Mouse (Mus musculus) ES-Bruce4 (cell line): ENCODE measurements at regions not wholly inside any gene's neighbourhood (a gene's known extent, or its start where the extent isn't known, plus 50 kb on each side); places are given as distances from the start of the nearest gene placed in this dataset.
"Not testable (repeated sequence)": the region's sequence is repeated elsewhere in the genome, so short reads cannot be mapped to it uniquely, and the experiment has no call there.

Source experiments
- H3K27ac ChIP-seq: 2 replicates; pipeline ENCODE4 v1.5.1; 2012; ENCODE audit warnings: low read length, inconsistent platforms; ENCODE audit not compliant: insufficient read depth
- H3K27me3 ChIP-seq: 2 replicates; pipeline ENCODE4 v1.6.1; 2012; ENCODE audit warnings: mild to moderate bottlenecking, low read length, inconsistent platforms; ENCODE audit not compliant: control insufficient read depth, poor library complexity, insufficient read depth, severe bottlenecking
- H3K36me3 ChIP-seq: 2 replicates; pipeline ENCODE4 v1.6.1; 2012; ENCODE audit warnings: inconsistent platforms, mild to moderate bottlenecking, low read length, moderate library complexity; ENCODE audit not compliant: control insufficient read depth, poor library complexity, insufficient read depth, severe bottlenecking
- H3K4me1 ChIP-seq: one replicate; pipeline ENCODE4 v1.8.1; 2011; ENCODE audit warnings: low read length; ENCODE audit not compliant: control insufficient read depth, insufficient read depth
- H3K4me3 ChIP-seq: 2 replicates; pipeline ENCODE4 v1.5.1; 2011; ENCODE audit warnings: low read depth, mild to moderate bottlenecking, low read length
- H3K9ac ChIP-seq: 2 replicates; pipeline ENCODE4 v1.6.1; 2012; ENCODE audit warnings: low read depth, mild to moderate bottlenecking, inconsistent platforms; ENCODE audit not compliant: poor library complexity, severe bottlenecking
- H3K9me3 ChIP-seq: replicated peaks from 2 replicates; pipeline ENCODE4 v1.6.1; 2012; ENCODE audit warnings: mild to moderate bottlenecking, low read length, inconsistent platforms; ENCODE audit not compliant: control insufficient read depth, poor library complexity, insufficient read depth, severe bottlenecking
- CTCF ChIP-seq: IDR thresholded peaks from one replicate; pipeline ENCODE4 v1.8.1; 2011; ENCODE audit warnings: low read depth, low read length
- EP300 ChIP-seq: IDR thresholded peaks from 2 replicates; pipeline ENCODE4 v1.6.1; 2011; ENCODE audit warnings: low read depth, low read length; ENCODE audit not compliant: insufficient read depth
- POLR2A ChIP-seq: IDR thresholded peaks from one replicate; pipeline ENCODE4 v1.8.1; 2011; ENCODE audit warnings: low read length; ENCODE audit not compliant: insufficient read depth

- H3K4me1 ChIP-seq: no peaks in the 10 kb centered on the region
- no peak overlapping the region for H3K27ac ChIP-seq
- H3K4me3 ChIP-seq: no peak overlapping the region
- H3K9me3 ChIP-seq: no peaks in the 10 kb centered on the region
- no peaks in the 10 kb centered on the region for H3K36me3 ChIP-seq
- no peaks in the 10 kb centered on the region for H3K27me3 ChIP-seq
- no peak overlapping the region for H3K9ac ChIP-seq
- no peak for TF ChIP-seq EP300
- TF ChIP-seq POLR2A: no peak
- TF ChIP-seq CTCF: no peak
Observed at GRCm38 (mm10) chr12:64137997-64138396, 336.5 kb downstream of the Fscb start.

- H3K27ac ChIP-seq: no peak overlapping the region
Observed at GRCm38 (mm10) chr12:64116438-64116837, 358.1 kb downstream of the Fscb start.

GRCm38 (mm10) chr12:64114476-64114875 lies 360.0 kb downstream of the Fscb start:
- no peak overlapping the region for H3K4me3 ChIP-seq
- H3K9ac ChIP-seq: no peak overlapping the region
- H3K9me3 ChIP-seq: no peaks in the 10 kb centered on the region
- no peak overlapping the region for H3K27ac ChIP-seq
- H3K36me3 ChIP-seq: no peaks in the 10 kb centered on the region
- TF ChIP-seq EP300 (no peak), POLR2A (no peak), CTCF (no peak)
- no peaks in the 10 kb centered on the region for H3K27me3 ChIP-seq
- no peaks in the 10 kb centered on the region for H3K4me1 ChIP-seq

More at GRCm38 (mm10) chr12:64116438-64116837, 358.1 kb downstream of the Fscb start:
- Histone ChIP-seq H3K36me3 (no peaks in the 10 kb centered on the region), H3K4me1 (no peaks in the 10 kb centered on the region), H3K27me3 (no peaks in the 10 kb centered on the region), H3K9ac (no peak overlapping the region), H3K9me3 (no peaks in the 10 kb centered on the region), H3K4me3 (no peak overlapping the region)
- no peak for TF ChIP-seq CTCF
- no peak for TF ChIP-seq POLR2A
- TF ChIP-seq EP300: no peak

- no peak overlapping the region for H3K9ac ChIP-seq
- H3K27me3 ChIP-seq: no peaks in the 10 kb centered on the region
- H3K9me3 ChIP-seq: no peaks in the 10 kb centered on the region
- no peak overlapping the region for H3K27ac ChIP-seq
- no peak for TF ChIP-seq POLR2A
- H3K4me1 ChIP-seq: no peaks in the 10 kb centered on the region
- no peak overlapping the region for H3K4me3 ChIP-seq
- no peaks in the 10 kb centered on the region for H3K36me3 ChIP-seq
Observed at GRCm38 (mm10) chr12:64104214-64104613, 370.3 kb downstream of the Fscb start.

GRCm38 (mm10) chr12:64076789-64077188 lies 397.7 kb downstream of the Fscb start:
- H3K4me1 ChIP-seq: no peaks in the 10 kb centered on the region
- no peak overlapping the region for H3K9ac ChIP-seq
- H3K27ac ChIP-seq: no peak overlapping the region
- no peak overlapping the region for H3K4me3 ChIP-seq
- H3K27me3 ChIP-seq: no peaks in the 10 kb centered on the region
- no peaks in the 10 kb centered on the region for H3K9me3 ChIP-seq
- no peaks in the 10 kb centered on the region for H3K36me3 ChIP-seq
- peak; percentile 37 for TF ChIP-seq CTCF
- TF ChIP-seq EP300: no peak

- Histone ChIP-seq H3K4me1 (no peaks in the 10 kb centered on the region), H3K27ac (no peak overlapping the region), H3K4me3 (no peak overlapping the region), H3K9ac (no peak overlapping the region), H3K27me3 (no peaks in the 10 kb centered on the region), H3K9me3 (no peaks in the 10 kb centered on the region), H3K36me3 (no peaks in the 10 kb centered on the region)
- no peak for TF ChIP-seq EP300
- no peak for TF ChIP-seq POLR2A
- TF ChIP-seq CTCF: no peak
Observed at GRCm38 (mm10) chr12:64045528-64045927, 429.0 kb downstream of the Fscb start.

GRCm38 (mm10) chr12:64008631-64009030 lies 465.9 kb downstream of the Fscb start:
- not testable (repeated sequence) for H3K4me1 ChIP-seq, H3K9ac ChIP-seq, H3K27ac ChIP-seq, H3K4me3 ChIP-seq, H3K36me3 ChIP-seq, H3K9me3 ChIP-seq, H3K27me3 ChIP-seq
